Mouse (Mus musculus): ENCODE measurements around the gene Zfp653. TPM values are rescaled to one million over a fixed set of nuclear protein-coding genes. Genes with fewer than 3 reads are reported as not detected.
A peak's percentile ranks its signal among the peaks of the same experiment; 100 is the strongest.
"Not testable (repeated sequence)": the region's sequence is repeated elsewhere in the genome, so short reads cannot be mapped to it uniquely, and the experiment has no call there.

Gene Zfp653
- polyA plus RNA-seq, 1 experiment from 2014 or later, result 9.5 TPM

GRCm38 (mm10) chr9:22084667-22085021 is 13.5 kb upstream of the Zfp653 start:
- H3K36me3 ChIP-seq (ENCODE audit: control insufficient read depth, insufficient read depth, low read length), result no peaks in the 10 kb centered on the region
- H3K4me1 ChIP-seq (ENCODE audit: control insufficient read depth, insufficient read depth, low read length), result no peaks in the 10 kb centered on the region
- peak overlapping the region; percentile 70 for H3K9ac ChIP-seq (ENCODE audit: low read length)
- H3K27me3 ChIP-seq (ENCODE audit: control insufficient read depth, insufficient read depth, low read length), result no peaks in the 10 kb centered on the region
- H3K27ac ChIP-seq (ENCODE audit: low read depth, low read length), result no peak overlapping the region
- DNase-seq (ENCODE audit: low spot score), result no peak
- 43% methylated on average over 4 of the region's 4 CpGs for WGBS
- H3K4me3 ChIP-seq (ENCODE audit: low read depth, low read length), result peak overlapping the region; percentile 69
- no peaks in the 10 kb centered on the region for H3K9me3 ChIP-seq (ENCODE audit: control insufficient read depth, low read length)
- H3K4me2 ChIP-seq (ENCODE audit: low read depth), result peak overlapping the region; percentile 84
- no peak for ATAC-seq (ENCODE audit: insufficient read depth, low FRiP score, low TSS enrichment)

GRCm38 (mm10) chr9:22076223-22076622 is 5.0 kb upstream of the Zfp653 start:
- no peaks in the 10 kb centered on the region for H3K4me1 ChIP-seq (ENCODE audit: control insufficient read depth, insufficient read depth, low read length)
- ATAC-seq (ENCODE audit: insufficient read depth, low FRiP score, low TSS enrichment) (no peak), DNase-seq (ENCODE audit: low spot score) (no peak)
- no peaks in the 10 kb centered on the region for H3K9me3 ChIP-seq (ENCODE audit: control insufficient read depth, low read length)
- no peak overlapping the region for H3K27ac ChIP-seq (ENCODE audit: low read depth, low read length)
- 94% methylated on average over 23 of the region's 23 CpGs for WGBS
- H3K27me3 ChIP-seq (ENCODE audit: control insufficient read depth, insufficient read depth, low read length), result no peaks in the 10 kb centered on the region
- H3K9ac ChIP-seq (ENCODE audit: low read length), result no peak overlapping the region
- H3K36me3 ChIP-seq (ENCODE audit: control insufficient read depth, insufficient read depth, low read length), result peaks cover 2% of the 10 kb centered on the region; the same call in 1 of the 2 replicates
- H3K4me2 ChIP-seq (ENCODE audit: low read depth), result no peak overlapping the region
- no peak overlapping the region for H3K4me3 ChIP-seq (ENCODE audit: low read depth, low read length)

- H3K27me3 ChIP-seq (ENCODE audit: control insufficient read depth, insufficient read depth, low read length); H3K4me2 ChIP-seq (ENCODE audit: low read depth); H3K9me3 ChIP-seq (ENCODE audit: control insufficient read depth, low read length); H3K27ac ChIP-seq (ENCODE audit: low read depth, low read length); DNase-seq (ENCODE audit: low spot score); H3K9ac ChIP-seq (ENCODE audit: low read length); H3K36me3 ChIP-seq (ENCODE audit: control insufficient read depth, insufficient read depth, low read length); H3K4me1 ChIP-seq (ENCODE audit: control insufficient read depth, insufficient read depth, low read length); H3K4me3 ChIP-seq (ENCODE audit: low read depth, low read length); ATAC-seq (ENCODE audit: insufficient read depth, low FRiP score, low TSS enrichment): not testable (repeated sequence)
- 78% methylated on average over 5 of the region's 5 CpGs for WGBS
Observed at GRCm38 (mm10) chr9:22075778-22076177, 4.6 kb upstream of the Zfp653 start.

GRCm38 (mm10) chr9:22072276-22072675 is 1.1 kb upstream of the Zfp653 start:
- Histone ChIP-seq H3K4me1 (ENCODE audit: control insufficient read depth, insufficient read depth, low read length) (0 out of 2 replicates have a peak, but pooled peaks cover 2% of the 10 kb centered on the region), H3K27ac (ENCODE audit: low read depth, low read length) (no peak overlapping the region), H3K36me3 (ENCODE audit: control insufficient read depth, insufficient read depth, low read length) (peaks cover 4% of the 10 kb centered on the region), H3K4me2 (ENCODE audit: low read depth) (no peak overlapping the region), H3K27me3 (ENCODE audit: control insufficient read depth, insufficient read depth, low read length) (no peaks in the 10 kb centered on the region), H3K9ac (ENCODE audit: low read length) (no peak overlapping the region), H3K9me3 (ENCODE audit: control insufficient read depth, low read length) (no peaks in the 10 kb centered on the region), H3K4me3 (ENCODE audit: low read depth, low read length) (no peak overlapping the region)
- ATAC-seq (ENCODE audit: insufficient read depth, low FRiP score, low TSS enrichment), result no peak
- 92% methylated on average over 4 of the region's 4 CpGs for WGBS
- no peak for DNase-seq (ENCODE audit: low spot score)

- Histone ChIP-seq H3K4me2 (ENCODE audit: low read depth) (peak overlapping the region; percentile 46), H3K36me3 (ENCODE audit: control insufficient read depth, insufficient read depth, low read length) (peaks cover 10% of the 10 kb centered on the region), H3K27me3 (ENCODE audit: control insufficient read depth, insufficient read depth, low read length) (no peaks in the 10 kb centered on the region), H3K9ac (ENCODE audit: low read length) (no peak overlapping the region), H3K4me1 (ENCODE audit: control insufficient read depth, insufficient read depth, low read length) (0 out of 2 replicates have a peak, but pooled peaks cover 2% of the 10 kb centered on the region), H3K27ac (ENCODE audit: low read depth, low read length) (no peak overlapping the region), H3K9me3 (ENCODE audit: control insufficient read depth, low read length) (no peaks in the 10 kb centered on the region), H3K4me3 (ENCODE audit: low read depth, low read length) (peak overlapping the region; percentile 85)
- DNase-seq (ENCODE audit: low spot score) (no peak), ATAC-seq (ENCODE audit: insufficient read depth, low FRiP score, low TSS enrichment) (0 out of 2 replicates have a peak, but pooled peaks have one; percentile 2)
- 77% methylated on average over 4 of the region's 4 CpGs for WGBS
Observed at GRCm38 (mm10) chr9:22069881-22070553, 1.2 kb downstream of the Zfp653 start.

GRCm38 (mm10) chr9:22067195-22067594 is 4.0 kb downstream of the Zfp653 start:
- H3K36me3 ChIP-seq (ENCODE audit: control insufficient read depth, insufficient read depth, low read length), result peaks cover 18% of the 10 kb centered on the region
- no peaks in the 10 kb centered on the region for H3K27me3 ChIP-seq (ENCODE audit: control insufficient read depth, insufficient read depth, low read length)
- no peaks in the 10 kb centered on the region for H3K9me3 ChIP-seq (ENCODE audit: control insufficient read depth, low read length)
- H3K9ac ChIP-seq (ENCODE audit: low read length), result no peak overlapping the region
- 0 out of 2 replicates have a peak, but pooled peaks cover 2% of the 10 kb centered on the region for H3K4me1 ChIP-seq (ENCODE audit: control insufficient read depth, insufficient read depth, low read length)
- H3K27ac ChIP-seq (ENCODE audit: low read depth, low read length), result no peak overlapping the region
- no peak for ATAC-seq (ENCODE audit: insufficient read depth, low FRiP score, low TSS enrichment)
- H3K4me3 ChIP-seq (ENCODE audit: low read depth, low read length), result no peak overlapping the region
- DNase-seq (ENCODE audit: low spot score), result no peak
- no peak overlapping the region for H3K4me2 ChIP-seq (ENCODE audit: low read depth)
- WGBS, result 84% methylated on average over 5 of the region's 5 CpGs

- Histone ChIP-seq H3K4me3 (ENCODE audit: low read depth, low read length) (no peak overlapping the region), H3K27me3 (ENCODE audit: control insufficient read depth, insufficient read depth, low read length) (no peaks in the 10 kb centered on the region), H3K4me1 (ENCODE audit: control insufficient read depth, insufficient read depth, low read length) (0 out of 2 replicates have a peak, but pooled peaks cover 2% of the 10 kb centered on the region), H3K27ac (ENCODE audit: low read depth, low read length) (no peak overlapping the region), H3K9ac (ENCODE audit: low read length) (no peak overlapping the region), H3K36me3 (ENCODE audit: control insufficient read depth, insufficient read depth, low read length) (peaks cover 18% of the 10 kb centered on the region), H3K9me3 (ENCODE audit: control insufficient read depth, low read length) (no peaks in the 10 kb centered on the region), H3K4me2 (ENCODE audit: low read depth) (no peak overlapping the region)
- WGBS, result 81% methylated on average over 3 of the region's 3 CpGs
- DNase-seq (ENCODE audit: low spot score) (peak; percentile 42), ATAC-seq (ENCODE audit: insufficient read depth, low FRiP score, low TSS enrichment) (no peak)
Observed at GRCm38 (mm10) chr9:22066433-22066832, 4.7 kb downstream of the Zfp653 start.

GRCm38 (mm10) chr9:22065642-22066041 is 5.5 kb downstream of the Zfp653 start:
- Histone ChIP-seq H3K36me3 (ENCODE audit: control insufficient read depth, insufficient read depth, low read length) (peaks cover 20% of the 10 kb centered on the region), H3K27me3 (ENCODE audit: control insufficient read depth, insufficient read depth, low read length) (no peaks in the 10 kb centered on the region), H3K9ac (ENCODE audit: low read length) (no peak overlapping the region), H3K4me1 (ENCODE audit: control insufficient read depth, insufficient read depth, low read length) (0 out of 2 replicates have a peak, but pooled peaks cover 2% of the 10 kb centered on the region), H3K4me2 (ENCODE audit: low read depth) (no peak overlapping the region), H3K4me3 (ENCODE audit: low read depth, low read length) (no peak overlapping the region), H3K9me3 (ENCODE audit: control insufficient read depth, low read length) (no peaks in the 10 kb centered on the region), H3K27ac (ENCODE audit: low read depth, low read length) (no peak overlapping the region)
- no peak for ATAC-seq (ENCODE audit: insufficient read depth, low FRiP score, low TSS enrichment)
- no peak for DNase-seq (ENCODE audit: low spot score)
- WGBS, result 96% methylated on average over 11 of the region's 11 CpGs

GRCm38 (mm10) chr9:22064341-22064740 is 6.8 kb downstream of the Zfp653 start:
- ATAC-seq (ENCODE audit: insufficient read depth, low FRiP score, low TSS enrichment) (no peak), DNase-seq (ENCODE audit: low spot score) (no peak)
- WGBS, result 92% methylated on average over 3 of the region's 3 CpGs
- H3K9ac ChIP-seq (ENCODE audit: low read length), result no peak overlapping the region
- no peak overlapping the region for H3K27ac ChIP-seq (ENCODE audit: low read depth, low read length)
- no peaks in the 10 kb centered on the region for H3K27me3 ChIP-seq (ENCODE audit: control insufficient read depth, insufficient read depth, low read length)
- no peaks in the 10 kb centered on the region for H3K4me1 ChIP-seq (ENCODE audit: control insufficient read depth, insufficient read depth, low read length)
- H3K36me3 ChIP-seq (ENCODE audit: control insufficient read depth, insufficient read depth, low read length), result peaks cover 20% of the 10 kb centered on the region
- no peak overlapping the region for H3K4me3 ChIP-seq (ENCODE audit: low read depth, low read length)
- no peaks in the 10 kb centered on the region for H3K9me3 ChIP-seq (ENCODE audit: control insufficient read depth, low read length)
- no peak overlapping the region for H3K4me2 ChIP-seq (ENCODE audit: low read depth)

Data from neural tube, embryonic 11.5 days (tissue).